Mouse (Mus musculus) C3H10T1/2 (cell line): ENCODE measurements around the gene Plekho2. TPM values are rescaled to one million over a fixed set of nuclear protein-coding genes. Genes with fewer than 3 reads are reported as not detected.

Source experiments
- polyA plus RNA-seq, 2 experiments: library from polyadenylated mRNA; unstranded; fragments of >200 nt; fragmentation: generic; extraction: Trizol; gene quantifications; one replicate each; pipeline ENCODE4 v1.2.1; 2012; ENCODE audit warnings: missing spikeins in 2 of 2

Plekho2 gene
- polyA plus RNA-seq = 10 to 100 TPM; 14.8 to 24.0 TPM

DNA sequence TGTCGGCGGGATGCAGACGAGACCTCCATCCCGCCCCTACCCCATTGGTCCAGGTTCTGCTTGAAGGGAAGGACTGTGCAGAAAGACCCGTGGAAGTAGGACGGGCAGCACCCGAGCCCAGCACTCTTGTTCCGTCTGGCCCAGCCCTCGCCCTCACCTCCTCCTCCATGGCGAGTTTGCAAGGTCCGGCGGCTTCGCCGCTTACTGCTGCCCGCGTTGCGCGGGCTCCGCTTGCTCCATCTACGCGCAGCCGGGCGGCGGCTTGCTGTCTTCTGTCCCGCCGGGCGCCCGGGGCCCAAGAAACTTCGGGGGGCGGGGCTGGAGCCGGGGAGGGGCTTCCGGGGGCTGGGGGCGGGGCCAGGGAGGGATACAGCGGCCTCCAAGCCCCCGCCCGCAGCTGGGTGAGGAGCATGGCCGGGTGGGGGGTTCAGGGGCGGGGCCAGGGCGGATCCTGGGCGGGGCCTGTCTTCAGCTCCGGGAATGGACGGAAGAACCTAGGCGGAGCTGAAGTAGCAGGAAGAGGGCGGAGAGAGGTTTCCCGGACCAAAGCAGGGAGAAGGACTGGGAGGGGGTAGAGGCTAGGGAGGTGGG is at the start of gene Plekho2:
TSS of gene Plekho2 (minus strand) at position 260 of the 591 bp plus-strand sequence.

DNA sequence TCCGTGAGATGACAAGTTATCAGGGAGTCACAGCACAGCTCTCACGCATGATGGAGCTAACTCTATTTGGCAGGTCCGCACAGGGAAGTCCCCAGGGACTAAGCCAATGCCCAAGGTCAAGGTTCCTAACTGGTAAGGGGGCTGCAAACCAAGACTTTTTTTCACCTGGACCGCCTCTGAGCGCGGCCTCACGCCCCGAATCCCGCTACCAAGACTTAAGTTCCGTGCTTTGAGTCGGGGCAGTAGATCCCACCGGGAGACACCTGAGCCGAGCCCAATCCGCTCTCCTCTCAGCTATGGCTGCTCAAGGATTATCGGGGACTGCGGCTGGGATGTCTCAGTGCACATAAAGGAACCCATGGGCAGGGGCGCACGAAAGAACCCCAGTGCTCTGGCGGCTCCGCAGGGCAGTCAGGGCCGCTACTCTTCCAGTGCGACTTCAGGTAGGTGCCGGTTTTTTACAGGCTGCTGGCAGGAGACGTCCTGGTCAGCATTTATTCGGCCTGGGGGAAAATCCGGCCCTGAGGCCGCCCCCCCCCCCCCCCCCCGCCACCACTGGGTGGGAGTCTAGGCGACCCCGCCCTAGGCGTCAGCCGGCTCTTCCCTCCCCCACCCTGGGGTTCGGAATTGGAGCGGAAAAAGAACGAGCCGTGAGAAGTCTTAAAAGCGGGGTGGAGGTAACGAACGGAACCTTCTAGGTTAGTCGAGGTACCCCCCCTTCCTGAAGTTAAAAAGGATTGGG is 49.4 kb upstream of the Plekho2 start, which contains the start of gene Rbpms2:
TSS of gene Rbpms2 (plus strand) at position 624 of the 742 bp plus-strand sequence.

GRCm38 (mm10) chr9:65586406-65587269 is 6.8 kb upstream of the Plekho2 start, which contains the start of gene Pif1:
Pif1 (plus strand) TSS chr9:65587160.

DNA sequence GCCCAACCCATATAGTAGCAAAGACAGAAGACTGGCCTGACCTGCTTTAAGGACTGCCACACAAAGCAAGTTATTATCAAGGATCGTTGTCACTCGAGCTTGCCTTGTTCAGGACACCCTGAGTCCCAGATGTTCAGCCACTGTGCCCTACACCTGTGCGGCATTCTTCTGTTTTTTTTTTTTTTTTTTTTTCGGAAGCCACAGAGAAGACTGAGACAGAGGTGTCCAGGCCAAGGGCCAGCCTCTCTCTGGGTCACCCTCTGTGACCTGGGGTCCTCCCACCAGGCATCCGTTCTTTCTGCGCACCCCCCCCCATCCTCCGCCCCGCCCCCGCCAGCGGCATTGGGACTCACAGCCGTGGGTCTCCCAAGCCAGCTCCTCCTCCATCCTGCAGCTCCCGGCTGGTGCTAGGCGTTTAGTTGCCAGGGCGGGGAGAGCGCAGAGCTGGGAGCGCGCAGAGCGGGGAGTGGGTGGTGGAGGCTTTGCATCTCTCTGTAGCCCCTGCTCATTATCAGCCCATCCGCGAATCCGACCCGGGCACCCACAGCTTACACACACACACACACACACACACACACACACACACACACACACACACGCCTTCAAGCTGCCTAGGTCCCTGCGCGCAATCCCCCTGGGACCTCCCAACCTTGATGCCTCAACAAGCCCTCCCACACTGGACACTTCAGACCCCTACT is 59.9 kb downstream of the Plekho2 start, which contains the start of gene Ankdd1a:
TSS of gene Ankdd1a (minus strand) at position 387 of the 698 bp plus-strand sequence.

Other genes starting within 250 kb of the Plekho2 start
- 1 to 10 TPM; 4.0 to 8.4 TPM for gene Pdcd7, start 233.9 kb downstream of the Plekho2 start, polyA plus RNA-seq
- gene Ubap1l, start 219.0 kb downstream of the Plekho2 start, polyA plus RNA-seq = under 1 TPM in 1 of 2 experiments, not detected in 1; 0.06 TPM
- under 1 TPM in 1 of 2 experiments, not detected in 1; 0.02 TPM for gene Kbtbd13, start 188.4 kb downstream of the Plekho2 start, polyA plus RNA-seq
- gene Rasl12, start 181.5 kb downstream of the Plekho2 start, polyA plus RNA-seq = under 1 TPM in 1 of 2 experiments, not detected in 1; 0.02 TPM
- under 1 TPM in 1 of 2 experiments, not detected in 1; 0.07 TPM for gene Slc51b, start 157.1 kb downstream of the Plekho2 start, polyA plus RNA-seq
- 1 to 10 TPM; 1.9 to 8.1 TPM for gene Mtfmt, start 144.3 kb downstream of the Plekho2 start, polyA plus RNA-seq
- 10 to 100 TPM; 42.6 to 49.8 TPM for gene Spg21, start 119.1 kb downstream of the Plekho2 start, polyA plus RNA-seq
- not detected for gene Ankdd1a, start 59.8 kb downstream of the Plekho2 start, polyA plus RNA-seq
- 10 to 100 TPM in 1 of 2 experiments, 1 to 10 TPM in 1; 1.4 to 13.3 TPM for gene Pif1, start 7.1 kb upstream of the Plekho2 start, polyA plus RNA-seq
- 1 to 10 TPM; 3.2 to 5.3 TPM for gene Rbpms2, start 49.6 kb upstream of the Plekho2 start, polyA plus RNA-seq
- 100 to 1,000 TPM in 1 of 2 experiments, 10 to 100 TPM in 1; 48.0 to 159 TPM for gene Oaz2, start 88.0 kb upstream of the Plekho2 start, polyA plus RNA-seq
- 1 to 10 TPM in 1 of 2 experiments, under 1 TPM in 1; 0.90 to 5.5 TPM for gene Zfp609, start 247.5 kb upstream of the Plekho2 start, polyA plus RNA-seq